Mouse (Mus musculus): ENCODE measurements at regions not wholly inside any gene's neighbourhood (a gene's known extent, or its start where the extent isn't known, plus 50 kb on each side); places are given as distances from the start of the nearest gene placed in this dataset.

DNA sequence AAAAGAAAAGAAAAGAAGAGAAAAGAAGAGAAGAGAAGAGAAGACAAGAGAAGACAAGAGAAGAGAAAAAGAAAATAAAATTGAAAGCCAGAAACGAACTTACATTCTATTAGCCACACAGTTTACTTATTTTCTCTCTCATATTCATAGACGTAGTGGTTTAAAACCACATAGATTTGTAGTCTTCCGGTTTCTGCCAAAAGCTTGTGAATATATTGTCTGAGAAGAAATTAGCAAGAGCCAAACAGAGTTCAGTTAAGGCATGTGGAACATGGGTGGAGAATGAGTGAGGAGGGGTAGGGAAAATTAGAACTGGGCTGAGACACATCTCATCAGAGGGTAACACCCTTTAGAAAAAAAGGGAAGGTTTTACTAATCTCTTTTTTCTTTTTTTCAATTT, 120.8 kb upstream of the Hapln1 start:
- Histone ChIP-seq H3K27ac (no peak overlapping the region), H3K9me3 (no peaks in the 10 kb centered on the region), H3K4me3 (no peak overlapping the region), H3K36me3 (no peaks in the 10 kb centered on the region), H3K27me3 (no peaks in the 10 kb centered on the region), H3K4me1 (no peaks in the 10 kb centered on the region), H3K9ac (no peak overlapping the region), H3K4me2 (replicated peaks) (no peak overlapping the region)
- ATAC-seq (ENCODE audit: low FRiP score, low read depth) = no peak
- WGBS = 86% methylated on average over 3 of the region's 3 CpGs

DNA sequence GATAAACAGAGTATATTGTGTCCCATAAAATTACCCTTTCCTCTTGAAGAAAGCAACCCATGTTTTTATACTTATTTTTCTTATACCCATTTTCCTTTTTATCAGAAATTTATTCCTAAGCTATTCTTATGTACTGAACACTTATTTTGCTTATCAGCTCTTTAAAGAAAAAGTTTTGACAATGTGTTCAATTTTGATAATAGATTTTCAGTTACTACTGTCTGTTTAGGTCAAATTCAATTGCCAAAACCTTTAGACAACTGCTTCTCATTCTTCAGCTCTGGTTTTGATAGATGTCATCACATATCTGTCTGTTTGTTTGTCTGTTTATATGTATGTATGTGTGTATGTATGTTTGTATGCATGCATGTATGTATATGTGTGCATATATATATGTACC, 117.8 kb upstream of the Hapln1 start:
- H3K4me1 ChIP-seq = no peaks in the 10 kb centered on the region
- H3K36me3 ChIP-seq = no peaks in the 10 kb centered on the region
- no peak overlapping the region for H3K4me3 ChIP-seq
- H3K9ac ChIP-seq = no peak overlapping the region
- H3K9me3 ChIP-seq = no peaks in the 10 kb centered on the region
- ATAC-seq (ENCODE audit: low FRiP score, low read depth) = no peak
- no peaks in the 10 kb centered on the region for H3K27me3 ChIP-seq
- H3K4me2 ChIP-seq (replicated peaks) = no peak overlapping the region
- no peak overlapping the region for H3K27ac ChIP-seq

DNA sequence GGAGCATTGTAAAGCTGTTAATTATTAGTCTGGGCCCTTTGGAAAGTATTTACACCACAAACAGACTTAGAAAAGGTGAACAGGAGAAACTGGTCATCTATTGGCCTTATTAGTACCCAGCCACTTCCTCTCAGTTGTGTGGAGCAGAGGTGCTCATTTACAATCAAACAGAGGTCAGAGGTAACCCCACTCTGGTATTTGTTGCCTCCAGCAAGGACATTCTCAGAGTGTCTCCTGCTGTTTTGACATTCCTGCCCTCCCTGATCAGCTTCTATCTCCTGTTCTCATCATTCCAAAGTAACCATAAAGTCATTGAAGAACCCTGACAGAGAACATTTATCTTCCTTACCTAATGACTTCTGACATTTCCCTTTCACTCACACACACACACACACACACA, 116.1 kb upstream of the Hapln1 start:
- Histone ChIP-seq H3K4me2 (replicated peaks) (no peak overlapping the region), H3K27me3 (no peaks in the 10 kb centered on the region), H3K9me3 (no peaks in the 10 kb centered on the region), H3K9ac (no peak overlapping the region), H3K4me1 (peaks cover under 1% of the 10 kb centered on the region; the same call in 1 of the 2 replicates), H3K4me3 (no peak overlapping the region), H3K27ac (no peak overlapping the region), H3K36me3 (no peaks in the 10 kb centered on the region)
- ATAC-seq (ENCODE audit: low FRiP score, low read depth) = no peak

DNA sequence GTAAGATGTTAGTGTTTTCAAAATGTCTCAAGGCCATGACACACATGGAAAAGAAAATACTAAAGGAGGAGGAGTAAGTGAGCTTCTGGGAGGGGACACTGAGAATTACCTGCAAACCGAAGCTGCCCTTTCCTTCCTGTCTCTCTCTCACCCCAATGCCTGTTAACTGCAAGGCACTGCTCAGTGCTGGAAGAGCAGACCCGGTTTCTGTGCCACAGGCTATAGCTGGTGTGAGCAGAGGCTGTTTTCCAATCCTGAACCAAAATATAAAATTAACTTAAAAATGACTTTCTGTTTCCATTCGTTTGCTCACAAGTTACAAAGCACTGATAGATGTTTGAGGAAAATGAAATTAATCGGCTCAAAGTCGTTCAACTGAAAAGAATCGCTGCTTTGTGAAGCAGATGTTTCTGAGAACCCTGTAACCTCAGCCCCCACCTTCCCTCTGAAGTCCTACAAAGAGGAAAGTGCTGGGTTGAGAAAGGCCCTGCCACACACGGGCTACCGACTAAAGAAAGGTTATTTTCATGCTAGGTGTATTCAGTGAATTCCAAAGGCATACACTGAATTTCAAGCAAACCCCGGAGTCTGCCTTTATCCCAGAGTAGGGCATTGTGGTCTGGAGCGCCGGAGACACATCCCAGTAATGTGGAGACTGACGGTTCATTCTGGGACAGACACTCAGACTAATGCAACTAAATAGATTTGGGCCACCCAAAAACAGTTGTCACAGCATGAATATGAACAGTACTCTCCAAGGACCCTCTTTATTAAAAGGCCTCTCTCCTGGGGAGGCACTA, 111.1 kb upstream of the Hapln1 start:
- peak; percentile 74 for ATAC-seq (ENCODE audit: low FRiP score, low read depth)
- Histone ChIP-seq H3K4me3 (no peak overlapping the region), H3K4me1 (peaks cover 5% of the 10 kb centered on the region; the same call in 1 of the 2 replicates), H3K4me2 (replicated peaks) (no peak overlapping the region), H3K9me3 (no peaks in the 10 kb centered on the region), H3K27me3 (no peaks in the 10 kb centered on the region), H3K36me3 (no peaks in the 10 kb centered on the region), H3K9ac (no peak overlapping the region), H3K27ac (peak overlapping the region; percentile 67; the same call in 1 of the 2 replicates)
- WGBS = 48% methylated on average over 12 of the region's 12 CpGs

DNA sequence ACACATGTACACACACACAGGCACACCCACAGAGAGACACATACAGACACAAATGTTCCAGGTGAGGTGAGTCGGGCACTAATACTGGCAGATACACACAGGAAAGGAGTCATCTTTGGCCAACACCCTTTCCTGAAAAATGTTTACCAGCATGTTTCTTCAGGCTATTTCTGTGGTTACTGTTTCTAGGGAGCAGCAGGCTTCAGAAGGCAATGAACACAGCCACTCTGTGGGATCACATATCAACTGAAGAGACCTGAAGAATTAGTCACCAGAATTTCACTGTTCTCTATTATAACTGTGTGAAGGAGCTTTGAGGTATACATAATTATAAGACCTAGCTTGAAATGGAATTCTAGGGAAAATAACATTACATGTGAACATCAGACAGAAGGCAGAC, 94.7 kb upstream of the Hapln1 start:
- no peak for ATAC-seq (ENCODE audit: low FRiP score, low read depth)
- WGBS = 88% methylated on average over 1 of the region's 1 CpGs

DNA sequence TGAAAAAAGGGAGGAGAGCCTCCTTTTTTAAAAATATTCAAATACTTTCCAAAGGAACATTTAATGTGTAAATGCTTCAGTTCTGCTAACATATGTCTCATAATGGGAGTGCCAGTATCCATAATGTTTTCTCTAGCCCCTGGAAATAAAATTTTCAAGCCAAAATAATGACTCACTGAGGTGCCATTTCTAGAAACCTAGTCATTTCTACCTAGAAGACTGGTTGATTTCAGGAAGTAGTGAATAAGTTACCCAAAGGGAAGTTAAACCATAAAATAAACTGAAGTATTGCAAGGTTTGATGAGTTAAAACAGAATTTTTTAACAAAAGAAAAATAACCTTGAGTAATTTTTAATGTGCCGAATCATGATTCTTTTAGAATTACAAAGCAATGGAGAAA, 85.8 kb upstream of the Hapln1 start:
- no peak for ATAC-seq (ENCODE audit: low FRiP score, low read depth)
- no peak overlapping the region for H3K27ac ChIP-seq
- 79% methylated on average over 1 of the region's 1 CpGs for WGBS

More for the DNA sequence above, 94.7 kb upstream of the Hapln1 start:
- no peak overlapping the region for H3K9ac ChIP-seq
- H3K4me2 ChIP-seq (replicated peaks) = no peak overlapping the region
- H3K9me3 ChIP-seq = no peaks in the 10 kb centered on the region
- H3K4me3 ChIP-seq = no peak overlapping the region
- H3K36me3 ChIP-seq = no peaks in the 10 kb centered on the region
- H3K4me1 ChIP-seq = no peaks in the 10 kb centered on the region
- no peak overlapping the region for H3K27ac ChIP-seq
- no peaks in the 10 kb centered on the region for H3K27me3 ChIP-seq

DNA sequence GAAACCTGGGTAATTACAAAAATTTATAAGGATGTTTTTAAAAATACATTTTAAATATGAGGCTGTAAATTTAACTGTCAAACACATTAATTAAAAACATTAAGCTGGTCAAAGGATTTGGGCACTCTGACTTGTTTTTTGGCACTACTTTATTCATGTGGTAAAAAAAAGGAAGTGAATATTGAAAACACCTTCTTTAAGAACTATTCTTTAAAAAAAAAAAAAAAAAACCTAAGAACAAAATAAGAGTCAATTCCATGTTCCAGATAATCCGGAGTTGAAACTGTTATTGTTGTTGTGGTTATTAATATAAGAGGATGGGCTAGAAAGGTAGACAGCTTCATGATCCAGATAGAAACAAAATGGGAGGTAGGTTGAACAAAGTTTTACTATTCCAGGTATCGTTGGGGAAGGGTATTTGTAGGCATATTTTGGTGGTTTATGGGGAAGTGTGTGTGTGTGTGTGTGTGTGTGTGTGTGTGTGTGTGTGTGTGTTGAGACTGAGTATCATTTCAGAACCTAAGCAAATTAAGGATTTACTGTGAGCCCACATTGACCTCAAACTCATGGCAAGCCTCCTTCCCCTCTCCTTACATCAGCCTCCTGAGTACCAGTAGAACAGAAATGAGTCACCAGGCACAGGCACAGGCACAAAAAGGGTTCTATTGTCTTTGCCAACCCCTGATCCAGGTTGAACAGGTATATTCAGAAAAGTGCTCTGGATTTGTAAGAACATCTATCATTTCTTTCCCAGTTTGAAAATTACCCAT, 85.2 kb upstream of the Hapln1 start:
- 71% methylated on average over 2 of the region's 2 CpGs for WGBS
- Histone ChIP-seq H3K4me3 (no peak overlapping the region), H3K9me3 (no peaks in the 10 kb centered on the region), H3K27me3 (no peaks in the 10 kb centered on the region), H3K4me1 (no peaks in the 10 kb centered on the region), H3K4me2 (replicated peaks) (no peak overlapping the region), H3K36me3 (no peaks in the 10 kb centered on the region), H3K9ac (no peak overlapping the region), H3K27ac (no peak overlapping the region)
- ATAC-seq (ENCODE audit: low FRiP score, low read depth) = no peak

More for the DNA sequence above, 85.8 kb upstream of the Hapln1 start:
- no peak overlapping the region for H3K4me2 ChIP-seq (replicated peaks)
- H3K9me3 ChIP-seq = no peaks in the 10 kb centered on the region
- no peak overlapping the region for H3K4me3 ChIP-seq
- no peak overlapping the region for H3K9ac ChIP-seq
- H3K4me1 ChIP-seq = no peaks in the 10 kb centered on the region
- no peaks in the 10 kb centered on the region for H3K27me3 ChIP-seq
- H3K36me3 ChIP-seq = no peaks in the 10 kb centered on the region

DNA sequence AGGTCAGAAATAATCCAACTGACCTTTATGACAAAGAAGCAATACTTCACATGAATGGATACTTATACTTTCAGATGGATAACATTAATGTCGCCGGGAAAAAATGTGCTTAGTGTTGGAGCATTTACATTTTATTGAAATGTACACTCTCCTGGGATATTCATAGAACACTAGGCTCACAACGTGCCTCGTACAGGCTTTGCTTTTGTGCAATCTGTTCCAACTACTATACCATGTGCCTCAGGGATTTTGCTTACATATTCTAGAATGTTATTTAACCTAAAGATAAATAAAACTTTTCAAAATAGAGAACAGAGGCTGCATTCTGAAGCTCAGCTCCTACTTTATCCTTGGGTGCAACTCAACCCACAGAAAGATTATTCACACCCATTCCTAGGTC, 75.8 kb upstream of the Hapln1 start:
- no peak overlapping the region for H3K9ac ChIP-seq
- H3K4me3 ChIP-seq = no peak overlapping the region
- H3K4me1 ChIP-seq = no peaks in the 10 kb centered on the region
- H3K36me3 ChIP-seq = no peaks in the 10 kb centered on the region
- H3K27ac ChIP-seq = no peak overlapping the region
- no peaks in the 10 kb centered on the region for H3K27me3 ChIP-seq
- no peak overlapping the region for H3K4me2 ChIP-seq (replicated peaks)
- no peak for ATAC-seq (ENCODE audit: low FRiP score, low read depth)
- no peaks in the 10 kb centered on the region for H3K9me3 ChIP-seq
- 69% methylated on average over 4 of the region's 4 CpGs for WGBS

All from limb, embryonic 13.5 days (tissue).